Mouse (Mus musculus) thymus, postnatal 14 days (tissue): Measurements from ENCODE around the gene Zdhhc1.
A peak's percentile ranks its signal among the peaks of the same experiment; 100 is the strongest.

Source experiments
- DNase-seq: peaks from one replicate; pipeline ENCODE4 v3.0.0; 2021

Zdhhc1 gene

DNA sequence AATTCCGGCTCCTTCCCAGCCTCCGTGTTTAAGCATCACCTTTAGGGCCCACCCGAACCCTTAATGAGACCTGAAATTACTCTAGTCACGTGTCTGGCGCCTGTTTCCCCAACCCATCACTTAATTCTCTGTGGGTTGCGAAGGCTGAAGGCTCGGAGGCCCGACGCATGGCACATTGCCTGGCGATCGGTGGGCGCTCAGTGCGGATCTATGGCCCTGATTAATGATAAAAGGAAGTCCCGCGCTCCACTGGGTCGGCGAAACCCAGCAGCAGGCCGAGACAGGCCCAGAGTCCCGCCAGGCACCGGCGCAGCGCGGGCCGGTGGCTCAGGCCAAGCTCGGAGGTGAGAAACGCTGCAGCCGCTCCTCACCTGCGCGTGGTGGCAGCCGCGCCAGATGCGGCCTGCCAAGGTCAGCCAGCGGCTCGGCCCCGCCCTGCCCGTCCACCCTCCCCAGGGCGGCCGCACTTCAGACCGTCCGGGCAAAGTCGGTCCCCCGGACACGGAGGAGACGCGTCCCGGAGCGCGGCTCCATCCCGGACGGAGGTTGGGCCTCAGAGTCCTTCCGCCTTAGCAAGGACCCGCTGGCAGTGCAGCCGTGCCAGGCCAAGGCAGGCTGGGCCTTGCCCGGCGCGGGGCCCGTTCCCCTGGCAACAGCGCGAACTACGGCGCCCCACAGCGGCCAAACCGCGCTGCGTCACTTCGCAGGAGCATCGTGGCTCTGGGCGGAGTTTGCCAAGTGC lies at the start of gene Zdhhc1:
Gene Zdhhc1 (minus strand): TSS at position 464 of the 742 bp plus-strand sequence.
- DNase-seq, result peak; percentile 87

DNA sequence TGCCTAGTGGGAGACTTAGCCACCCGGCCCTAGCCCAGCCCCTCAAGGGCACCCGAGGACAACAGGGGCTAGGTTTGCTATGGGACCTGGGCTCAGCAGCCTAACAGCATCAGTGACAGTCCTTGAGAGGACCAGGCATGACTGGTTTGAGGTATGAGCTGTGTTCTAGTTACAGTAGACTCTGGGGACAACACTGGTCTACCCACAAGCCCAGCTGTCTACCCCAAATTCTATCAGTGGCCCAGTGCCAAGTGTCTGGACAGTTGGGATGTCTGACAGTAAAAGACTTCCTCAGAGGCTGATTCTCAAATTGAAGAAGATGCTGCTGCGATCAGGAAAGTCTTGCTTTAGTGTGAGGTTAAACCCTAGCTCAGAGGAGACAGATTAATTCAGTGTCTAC lies 48.5 kb upstream of the Zdhhc1 start:
- DNase-seq, result no peak

DNA sequence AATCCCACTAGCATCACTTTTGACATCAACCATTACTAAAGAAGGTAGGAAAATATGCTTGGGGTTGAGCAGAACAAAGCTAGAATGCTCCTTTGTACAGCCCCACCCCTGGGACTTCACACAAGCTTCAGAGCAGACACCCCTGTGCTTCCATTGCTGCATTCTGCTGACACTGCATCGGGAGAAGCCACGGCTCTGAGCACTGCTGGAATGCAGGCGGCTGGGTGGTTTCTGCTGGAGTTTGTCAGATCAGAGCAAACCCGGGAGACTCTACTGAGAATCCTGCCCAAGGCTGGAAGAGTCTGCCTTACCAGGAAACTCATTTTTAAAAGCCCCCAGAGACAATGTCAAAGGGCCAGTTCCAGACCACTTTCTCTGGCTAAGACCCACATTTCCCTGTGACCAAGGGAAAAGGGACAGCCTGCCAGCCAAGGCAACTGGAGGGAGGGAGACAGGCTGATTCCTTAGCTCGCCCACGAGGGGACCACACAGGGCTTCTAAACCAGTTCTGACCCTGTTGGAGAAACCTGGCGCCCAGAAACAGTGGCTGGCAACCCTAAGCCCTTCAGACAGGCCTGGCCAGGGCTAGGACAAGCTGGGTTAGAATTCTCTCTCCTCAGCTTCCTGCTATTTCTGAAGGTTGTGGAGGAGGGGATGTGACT lies 48.0 kb upstream of the Zdhhc1 start:
- no peak for DNase-seq

DNA sequence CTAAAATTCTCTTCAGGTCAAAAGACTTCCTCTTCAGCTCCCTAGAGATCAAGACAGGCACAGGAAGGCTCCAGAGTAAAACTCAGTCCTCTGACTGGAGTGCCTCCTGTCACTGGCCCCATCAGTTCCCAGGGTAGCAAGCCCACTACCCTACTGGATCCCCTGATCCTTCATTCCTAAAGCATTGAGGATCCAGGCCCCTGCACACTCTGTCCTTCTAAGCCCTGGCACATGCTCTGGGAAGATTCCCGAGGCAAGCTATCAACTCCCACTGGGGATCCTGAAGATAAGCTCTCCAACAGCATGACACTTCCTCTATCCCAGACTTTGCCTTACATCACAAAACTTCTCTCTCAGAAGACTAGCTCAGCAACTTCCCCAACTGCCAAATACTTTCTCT lies 47.0 kb upstream of the Zdhhc1 start:
- no peak for DNase-seq

DNA sequence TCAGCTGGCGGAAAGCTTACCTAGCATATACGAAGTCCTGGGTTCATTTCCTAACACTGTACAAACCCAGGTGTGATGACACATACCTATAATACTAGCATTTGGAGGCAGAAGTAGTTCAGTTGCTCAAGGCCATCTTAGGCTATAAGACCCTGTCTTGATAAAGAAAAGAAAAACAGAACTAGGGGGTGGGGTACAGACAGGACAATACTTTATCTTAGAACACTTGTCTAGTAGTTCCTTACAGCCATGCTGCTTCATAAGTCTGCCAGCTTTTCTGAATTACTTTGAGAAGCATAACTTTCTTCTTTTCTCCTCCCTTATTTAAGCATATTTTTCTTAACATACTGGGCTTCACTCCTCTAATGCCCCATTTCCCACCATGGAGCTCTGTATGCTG lies 46.1 kb upstream of the Zdhhc1 start:
- DNase-seq, result no peak

DNA sequence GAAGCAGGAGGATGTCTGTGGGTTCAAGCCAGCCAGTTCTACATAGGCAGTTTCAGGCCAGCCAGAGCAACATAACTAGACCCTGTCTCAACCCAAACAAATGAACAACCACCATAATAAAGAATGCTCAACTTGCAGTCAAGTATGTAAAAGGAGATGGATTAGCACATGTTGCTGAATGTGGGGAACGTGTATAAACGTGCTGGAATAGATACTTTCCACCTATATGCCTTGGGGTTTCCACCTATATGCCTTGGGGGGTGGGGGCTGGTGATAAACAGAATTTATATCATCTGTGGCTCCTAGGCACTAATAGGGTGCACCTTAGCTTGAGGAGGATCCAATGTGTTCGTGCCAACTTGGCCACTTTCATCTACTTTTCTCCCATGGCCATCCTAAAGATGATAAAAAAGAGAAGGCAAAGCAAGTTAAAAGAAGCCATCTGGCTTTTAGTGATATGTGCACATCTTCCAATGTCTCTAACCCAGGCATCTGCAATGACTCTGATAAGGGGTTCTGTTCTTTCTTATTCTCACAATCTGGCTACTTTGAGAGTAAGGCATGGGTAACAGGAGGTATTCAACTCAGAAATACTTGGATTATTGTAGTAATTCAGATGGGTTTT lies 45.4 kb upstream of the Zdhhc1 start:
- DNase-seq, result no peak

DNA sequence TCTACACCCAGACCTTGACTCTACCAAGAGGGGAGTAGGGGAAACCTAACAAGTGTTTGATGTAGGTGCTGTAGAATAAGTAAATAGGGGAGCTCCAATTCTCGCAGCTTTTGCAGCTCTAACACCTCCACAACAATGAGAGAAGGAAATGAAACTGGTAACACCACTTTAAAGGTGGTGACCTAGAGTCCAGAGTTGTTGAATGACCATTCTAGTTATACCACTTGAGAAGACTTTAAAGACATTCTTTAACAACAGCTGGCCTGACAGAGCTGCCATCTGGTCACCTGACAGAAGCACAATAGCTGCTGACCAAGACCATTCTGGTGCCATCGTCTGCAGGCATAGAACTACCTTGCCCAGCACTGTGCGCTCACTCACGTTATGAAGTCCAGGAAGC lies 42.2 kb upstream of the Zdhhc1 start:
- DNase-seq, result no peak

DNA sequence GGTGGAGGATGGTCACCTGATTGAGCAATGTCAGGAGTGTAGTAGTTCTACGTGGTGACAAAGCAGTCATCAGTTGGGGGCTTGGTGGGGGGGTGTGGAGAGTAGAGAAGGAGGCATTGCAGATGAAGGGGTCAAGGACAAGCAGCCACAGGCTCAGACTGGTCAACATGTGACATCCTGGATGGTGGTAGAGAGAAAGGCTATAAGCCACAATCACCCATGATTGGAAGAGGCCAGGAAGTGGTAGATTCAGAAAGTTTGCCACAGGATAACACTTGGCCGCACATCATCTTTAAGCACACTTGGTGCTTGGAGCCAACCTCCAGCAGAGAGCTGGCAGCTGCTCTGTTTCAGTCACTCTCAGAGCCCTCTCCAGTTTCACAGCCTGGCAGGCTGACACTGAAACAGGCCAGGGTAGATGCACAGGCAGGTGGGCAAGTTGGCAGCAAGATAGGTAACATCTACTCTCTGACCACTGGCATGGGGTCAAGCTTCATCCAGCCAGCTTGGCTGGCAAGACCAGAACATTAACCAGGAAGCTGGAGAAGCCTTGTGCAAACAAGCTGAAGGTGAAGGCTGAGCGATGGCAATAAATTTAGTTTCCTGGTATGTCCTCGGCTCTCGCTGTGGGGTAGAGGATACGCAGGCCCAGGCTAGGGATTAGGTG lies 40.4 kb upstream of the Zdhhc1 start:
- no peak for DNase-seq

DNA sequence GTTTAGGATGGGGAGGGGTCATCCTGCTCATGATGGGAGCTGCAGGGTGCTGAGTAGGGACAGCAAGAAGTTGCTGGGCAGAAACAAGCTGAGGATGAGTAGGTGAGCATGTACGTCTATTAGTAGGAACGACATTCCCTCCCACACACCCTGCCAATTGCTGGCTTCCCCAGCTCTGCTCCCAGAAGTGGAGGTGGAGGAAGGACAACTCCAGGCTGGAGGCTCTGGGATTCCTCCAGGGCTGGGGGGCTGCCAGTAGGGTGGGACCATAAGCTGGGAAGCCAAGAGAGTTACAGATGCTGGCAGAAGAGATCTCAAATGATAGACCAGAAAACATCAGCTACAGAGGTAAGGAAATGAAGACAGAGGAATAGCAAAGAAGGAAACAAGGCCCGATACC lies 39.8 kb upstream of the Zdhhc1 start:
- DNase-seq, result no peak

DNA sequence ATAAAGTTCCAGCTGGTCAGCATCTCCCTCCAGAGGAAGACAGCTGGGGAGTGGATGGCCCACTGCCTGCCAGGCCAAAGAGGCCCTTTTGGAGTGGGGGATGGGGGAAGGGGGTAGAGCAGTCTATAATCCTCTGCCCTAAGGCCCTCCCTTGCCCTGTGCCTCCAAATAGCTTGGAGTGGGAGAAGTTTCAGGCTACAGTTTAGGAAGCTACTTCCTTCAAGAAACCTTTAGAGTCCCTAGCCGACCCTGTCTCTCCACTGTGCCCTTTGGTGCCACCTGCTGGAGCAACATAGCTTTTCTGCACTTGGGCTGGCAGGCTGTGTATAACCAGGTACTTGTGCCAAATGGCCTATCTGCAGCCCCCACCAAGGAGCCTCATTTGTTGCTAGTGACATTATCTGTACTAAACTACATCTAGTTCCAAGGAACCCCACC lies 37.2 kb upstream of the Zdhhc1 start:
- DNase-seq, result peak; percentile 79

DNA sequence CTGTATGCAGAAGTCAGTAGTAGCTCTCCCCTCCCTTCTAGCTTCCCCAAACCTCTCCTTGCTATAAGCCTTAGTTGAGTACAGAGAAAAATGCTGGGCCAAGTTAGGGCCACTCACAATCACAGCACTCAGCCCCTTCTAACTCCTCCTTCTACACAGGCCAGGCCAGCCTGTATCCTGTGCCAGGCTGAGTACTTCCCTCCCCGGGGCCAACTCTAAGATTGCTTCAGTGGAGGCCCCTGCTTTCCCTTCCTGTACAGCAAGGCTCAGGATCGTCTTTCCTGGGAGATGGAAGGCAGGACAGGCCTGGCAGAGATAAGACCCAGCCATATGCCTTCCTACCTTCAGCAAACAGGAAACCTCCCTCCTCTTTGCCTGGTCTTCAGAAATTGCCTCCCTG lies 36.7 kb upstream of the Zdhhc1 start:
- no peak for DNase-seq

DNA sequence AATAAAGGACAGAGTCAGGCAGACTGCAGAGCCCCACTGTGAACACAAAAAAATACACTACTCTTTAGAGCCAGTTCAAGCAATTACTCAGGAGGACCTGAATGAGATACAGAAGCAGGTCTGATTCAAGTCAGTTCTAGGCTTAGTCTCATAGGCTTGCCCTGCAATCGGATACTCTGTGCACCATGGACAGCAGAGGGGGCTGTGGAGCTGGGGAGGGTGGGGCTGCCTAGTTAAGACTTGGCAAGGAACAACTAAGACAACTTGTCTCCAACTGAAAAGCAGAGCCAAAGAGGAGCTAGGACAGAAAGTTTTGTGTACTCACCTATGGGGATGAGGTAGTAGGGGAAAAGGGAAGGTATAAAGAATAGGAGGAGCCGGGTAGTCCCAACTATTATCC lies 35.1 kb upstream of the Zdhhc1 start:
- DNase-seq, result peak; percentile 69

DNA sequence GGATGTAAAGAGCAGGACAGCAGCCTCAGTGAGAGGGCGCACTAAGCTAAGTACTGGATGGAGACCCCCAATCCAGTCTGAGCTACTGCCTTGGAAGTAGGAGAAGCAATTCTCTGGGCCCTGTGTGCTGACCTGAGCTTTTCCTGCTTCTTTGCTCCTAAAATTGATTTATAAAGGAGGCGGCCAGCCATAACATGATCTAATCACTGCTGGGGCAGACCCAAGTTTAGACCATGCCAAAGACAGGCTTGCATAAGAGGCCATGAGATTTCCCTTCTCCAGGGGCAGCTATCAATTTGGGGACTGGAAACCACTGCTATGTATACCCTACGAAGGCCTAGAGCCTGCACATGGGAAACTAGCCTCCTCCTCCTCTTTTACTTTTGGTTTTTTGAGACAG lies 32.6 kb upstream of the Zdhhc1 start:
- DNase-seq, result no peak

DNA sequence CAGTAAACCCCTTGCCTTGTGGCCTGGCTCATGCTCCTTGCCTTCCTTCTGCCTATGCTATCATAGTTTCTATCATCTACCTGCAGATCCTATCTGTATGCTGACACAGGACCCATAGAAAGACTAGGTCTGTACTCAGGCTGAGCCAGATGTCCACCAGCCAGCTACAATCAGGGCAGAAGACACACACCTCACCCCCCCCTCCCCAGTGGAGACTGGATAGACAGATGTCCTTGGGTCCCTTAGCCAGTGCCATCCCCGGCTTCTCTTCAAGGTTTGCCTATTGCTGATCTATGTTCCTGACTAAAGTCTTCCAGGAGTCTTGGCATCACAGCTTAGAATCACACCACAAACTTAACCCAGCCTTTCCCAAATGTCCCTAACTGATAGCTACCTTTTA lies 31.5 kb upstream of the Zdhhc1 start:
- DNase-seq, result no peak

DNA sequence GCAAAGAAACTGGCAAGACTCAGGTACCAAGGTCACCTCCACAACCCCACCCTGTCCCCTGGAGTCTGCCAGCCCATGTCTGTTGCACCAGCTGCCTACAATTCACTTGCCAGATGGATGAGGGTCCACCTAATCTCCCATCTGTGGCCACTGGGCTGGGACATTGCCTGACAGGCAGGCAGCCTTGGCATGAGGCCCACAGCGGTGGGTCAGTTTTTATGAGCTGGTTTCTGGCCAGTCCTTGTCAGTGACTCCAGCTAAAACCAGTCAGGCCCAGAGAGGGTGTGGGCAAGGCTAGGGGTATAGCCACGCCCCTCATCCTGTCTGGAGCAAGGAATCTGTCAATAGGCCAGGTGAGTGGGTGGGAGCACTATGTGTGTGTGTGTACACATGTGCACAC lies 30.4 kb upstream of the Zdhhc1 start:
- DNase-seq, result no peak

DNA sequence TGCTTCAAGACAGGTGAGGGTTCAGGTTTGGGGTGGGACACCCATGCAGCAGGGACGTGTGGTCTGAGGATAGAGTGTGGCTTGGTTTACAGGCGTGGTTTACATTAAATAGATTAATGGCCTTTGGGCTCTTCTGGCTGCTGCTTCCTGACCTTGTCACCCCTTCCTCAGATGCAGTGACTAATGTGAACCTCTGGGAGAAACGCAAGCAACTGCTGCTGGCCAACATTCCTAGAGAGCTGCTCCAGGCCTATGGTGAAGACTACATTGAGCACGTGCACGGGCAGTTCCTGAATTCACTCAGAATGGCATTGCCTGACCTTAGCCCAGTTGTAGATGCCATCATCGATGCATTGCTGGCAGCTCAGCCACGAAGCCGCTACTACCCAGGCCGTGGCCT lies 26.2 kb upstream of the Zdhhc1 start:
- DNase-seq, result no peak

DNA sequence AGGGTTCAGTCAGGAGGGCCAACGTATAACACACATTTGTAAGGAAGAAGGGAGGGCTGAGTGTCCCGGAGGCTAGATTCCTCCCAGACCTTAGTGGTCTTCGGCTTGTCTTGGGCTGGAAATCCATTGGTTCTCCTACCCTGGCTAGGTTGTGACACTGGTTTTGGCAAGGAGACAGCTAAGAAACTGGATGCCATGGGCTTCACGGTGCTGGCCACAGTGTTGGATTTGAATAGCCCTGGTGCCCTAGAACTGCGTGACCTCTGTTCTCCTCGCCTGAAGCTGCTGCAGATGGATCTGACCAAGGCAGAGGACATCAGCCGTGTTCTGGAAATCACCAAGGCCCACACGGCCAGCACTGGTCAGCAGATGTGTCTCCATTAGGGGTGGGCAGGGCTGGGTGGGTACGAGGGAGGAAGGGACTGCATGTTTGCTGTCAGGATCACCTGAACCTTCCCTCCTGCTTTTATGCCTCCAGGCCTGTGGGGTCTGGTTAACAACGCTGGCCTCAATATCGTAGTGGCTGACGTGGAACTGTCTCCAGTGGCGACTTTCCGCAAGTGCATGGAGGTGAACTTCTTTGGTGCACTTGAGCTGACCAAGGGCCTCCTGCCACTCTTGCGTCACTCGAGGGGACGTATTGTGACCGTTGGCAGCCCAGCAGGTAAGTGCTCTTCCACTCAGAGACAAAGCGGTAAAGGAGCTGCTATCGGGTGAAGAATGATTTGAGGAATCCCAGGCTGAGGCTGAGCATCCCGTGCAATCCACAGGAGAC lies 25.5 kb upstream of the Zdhhc1 start:
- no peak for DNase-seq

DNA sequence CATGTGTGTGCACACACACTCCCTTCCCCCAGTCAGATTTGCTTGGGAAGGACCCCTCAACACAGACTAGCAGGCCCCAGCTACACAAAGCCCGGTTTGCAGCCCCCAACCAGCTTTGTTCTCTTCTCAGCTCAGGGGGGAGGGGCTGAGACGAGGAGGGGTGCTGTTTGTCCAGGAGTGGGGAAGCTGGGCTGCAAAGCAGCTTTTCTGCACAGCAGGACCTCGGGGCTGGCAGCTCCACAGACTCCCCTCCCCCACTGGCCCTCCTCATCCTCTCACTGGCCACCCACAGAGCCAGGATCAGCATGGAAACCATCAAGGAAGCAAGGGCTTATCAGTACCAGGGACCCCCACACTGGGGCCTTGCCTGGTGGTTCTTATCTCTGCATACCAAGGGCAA lies 24.4 kb upstream of the Zdhhc1 start:
- no peak for DNase-seq

DNA sequence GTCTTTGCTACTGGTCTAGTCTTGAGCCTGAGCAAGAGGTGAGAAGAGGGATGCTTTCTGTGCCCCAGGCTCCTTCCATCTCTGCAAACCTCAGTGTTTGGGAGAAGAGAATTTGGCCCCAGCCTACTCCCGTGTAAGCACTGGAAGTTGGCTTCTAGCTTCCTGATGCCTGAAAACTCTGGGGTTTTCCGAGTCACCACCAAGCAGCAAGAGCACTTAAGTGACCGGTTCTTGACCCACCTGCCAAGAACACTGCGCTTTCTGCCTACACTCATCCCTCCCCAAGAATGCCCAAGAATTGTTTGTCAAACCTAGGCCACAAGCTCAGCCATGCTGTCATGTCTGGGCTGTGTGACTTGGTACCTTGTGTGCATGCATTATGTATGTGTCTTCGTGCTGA lies 23.8 kb upstream of the Zdhhc1 start:
- no peak for DNase-seq

DNA sequence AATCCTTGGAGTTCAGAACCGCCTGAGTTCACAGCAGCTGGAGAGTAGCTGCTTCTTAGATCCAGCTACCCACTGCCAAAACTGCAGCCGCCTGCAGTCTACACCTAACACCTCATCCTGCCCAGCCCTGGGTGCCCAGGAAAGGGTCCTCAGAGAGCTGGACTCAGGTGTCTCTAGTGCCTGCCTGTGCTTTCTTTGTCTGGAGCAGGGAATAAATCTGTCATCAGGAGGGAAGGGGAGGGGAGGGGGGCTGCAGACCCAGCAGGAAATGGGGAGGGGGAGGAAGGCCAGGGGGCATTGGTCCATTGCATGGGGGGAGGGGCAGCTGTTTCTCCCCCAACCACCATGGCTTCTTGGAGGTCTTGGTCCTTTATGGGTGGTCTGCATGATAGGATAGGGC lies 22.9 kb upstream of the Zdhhc1 start:
- DNase-seq, result no peak

DNA sequence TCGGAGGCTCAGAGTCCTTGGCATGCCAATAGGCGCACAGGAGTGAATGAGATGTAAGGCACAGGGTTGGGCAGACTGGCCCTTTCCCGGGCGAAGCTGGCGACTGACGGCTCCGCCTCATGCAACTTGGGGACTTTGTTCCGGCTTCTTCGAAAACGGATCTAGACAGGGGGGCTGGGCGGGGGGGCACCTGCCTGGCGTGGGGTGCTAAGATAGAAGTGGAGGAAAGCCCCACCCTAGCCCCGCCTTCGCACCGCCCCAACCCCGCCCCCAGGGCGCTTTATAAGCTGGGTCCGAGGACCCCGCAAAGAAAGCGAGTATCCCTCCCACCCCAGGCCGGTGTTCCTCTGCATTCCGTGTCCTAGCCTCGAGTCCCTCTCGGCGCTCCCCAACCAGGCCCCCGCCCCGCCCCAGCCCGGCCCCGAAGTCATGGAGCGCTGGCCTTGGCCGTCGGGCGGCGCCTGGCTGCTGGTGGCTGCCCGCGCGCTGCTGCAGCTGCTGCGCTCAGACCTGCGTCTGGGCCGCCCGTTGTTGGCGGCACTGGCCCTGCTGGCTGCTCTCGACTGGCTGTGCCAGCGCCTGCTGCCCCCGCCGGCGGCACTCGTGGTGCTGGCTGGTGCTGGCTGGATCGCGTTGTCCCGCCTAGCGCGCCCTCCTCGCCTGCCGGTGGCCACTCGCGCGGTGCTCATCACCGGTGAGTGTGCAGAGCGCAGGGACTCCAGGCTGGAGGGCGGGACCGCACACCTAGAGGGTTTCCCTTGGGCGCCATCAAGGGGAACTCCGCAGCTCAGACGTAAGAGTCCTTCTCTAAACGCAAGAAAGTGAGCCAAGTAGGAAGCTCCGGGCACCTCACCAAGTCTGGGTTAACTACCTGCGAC lies 22.0 kb upstream of the Zdhhc1 start, which contains the start of gene Hsd11b2:
Gene Hsd11b2 (plus strand): TSS at position 320 of the 878 bp plus-strand sequence.
- peak; percentile 59 for DNase-seq

DNA sequence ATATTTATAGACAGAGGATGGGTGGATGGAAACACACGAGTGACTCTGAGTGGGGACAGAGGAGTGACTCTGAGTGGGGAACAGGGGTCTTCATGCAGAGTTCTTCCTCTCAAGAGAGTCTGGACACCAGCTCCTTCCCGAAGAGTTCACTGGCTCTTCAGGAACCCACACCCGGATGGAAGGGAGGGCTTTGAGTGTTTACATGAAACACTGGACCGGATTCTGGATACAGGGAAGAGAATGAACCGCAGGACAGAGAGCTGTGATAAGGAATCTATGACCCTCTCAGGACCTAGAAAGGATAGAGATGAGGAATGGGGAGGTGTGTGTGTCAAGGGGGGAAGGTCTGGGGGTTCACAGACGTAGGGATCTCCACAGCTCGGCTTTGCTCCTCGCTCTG lies 20.6 kb upstream of the Zdhhc1 start:
- DNase-seq, result no peak
